Mouse (Mus musculus) heart, embryonic 14.5 days (tissue): ENCODE results near the gene Inpp4b. TPM values are rescaled to one million over a fixed set of nuclear protein-coding genes. Genes with fewer than 3 reads are reported as not detected.

ENCODE experiments used
- ATAC-seq: fragments of 200-750 bp; cut with Nextera tagmentation; 2 replicates; pipeline ENCODE4 v1.8.0; 2017; ENCODE audit warnings: low read depth, moderate TSS enrichment; ENCODE audit not compliant: insufficient number of reproducible peaks, insufficient read depth, low FRiP score
- H3K27ac ChIP-seq, 2 experiments: fragments of 200-500 bp in 1 of 2; fragments of 300-500 bp in 1 of 2; sonication (generic) in 1 of 2; replicated peaks in 1 of 2; 2 replicates each; pipeline ENCODE4 v1.5.1; 2012 to 2014; ENCODE audit warnings: low read depth in 2 of 2, low read length in 2 of 2, control low read depth in 1 of 2, mild to moderate bottlenecking in 1 of 2, mixed read lengths in 1 of 2; ENCODE audit not compliant: control insufficient read depth in 1 of 2, insufficient read depth in 1 of 2
- H3K27me3 ChIP-seq: fragments of 300-500 bp; sonication (generic); 2 replicates; pipeline ENCODE4 v1.6.1; 2014; ENCODE audit warnings: mild to moderate bottlenecking, low read length, control low read depth; ENCODE audit not compliant: control insufficient read depth, insufficient read depth
- H3K36me3 ChIP-seq: fragments of 300-500 bp; sonication (generic); 2 replicates; pipeline ENCODE4 v1.6.1; 2014; ENCODE audit warnings: mild to moderate bottlenecking, control low read depth, low read length, mixed read lengths; ENCODE audit not compliant: control insufficient read depth, insufficient read depth
- H3K4me1 ChIP-seq, 2 experiments: fragments of 200-500 bp in 1 of 2; fragments of 300-500 bp in 1 of 2; sonication (generic) in 1 of 2; 2 replicates each; pipeline ENCODE4 v1.6.1; 2012 to 2014; ENCODE audit warnings: low read length in 2 of 2, control low read depth in 1 of 2, mixed read lengths in 1 of 2; ENCODE audit not compliant: control insufficient read depth in 2 of 2, insufficient read depth in 2 of 2
- H3K4me2 ChIP-seq: fragments of 300-500 bp; sonication (generic); 2 replicates; pipeline ENCODE4 v1.6.1; 2014; ENCODE audit warnings: mild to moderate bottlenecking, low read length
- H3K4me3 ChIP-seq, 2 experiments: fragments of 200-500 bp in 1 of 2; fragments of 300-500 bp in 1 of 2; sonication (generic) in 1 of 2; 2 replicates each; pipeline ENCODE4 v1.5.1; 2012 to 2014; ENCODE audit warnings: low read length in 2 of 2, mild to moderate bottlenecking in 2 of 2, control low read depth in 1 of 2, low read depth in 1 of 2, moderate library complexity in 1 of 2; ENCODE audit not compliant: control insufficient read depth in 1 of 2, insufficient read depth in 1 of 2
- H3K9ac ChIP-seq: fragments of 300-500 bp; sonication (generic); 2 replicates; pipeline ENCODE4 v1.6.1; 2014; ENCODE audit warnings: mild to moderate bottlenecking, low read length
- H3K9me3 ChIP-seq: fragments of 300-500 bp; sonication (generic); 2 replicates; pipeline ENCODE4 v1.6.1; 2016; ENCODE audit warnings: low read length, control low read depth; ENCODE audit not compliant: control insufficient read depth
- WGBS: fragments of 180-500 bp; shearing (Covaris S2); extraction: QIAGEN DNeasy Blood & Tissue Kit; methylation state at CpG from one replicate; pipeline ENCODE4 v1.1.7; 2014; 5-methylcytosine and 5-hydroxymethylcytosine counted together
- polyA plus RNA-seq: library from polyadenylated mRNA; unstranded; fragments of >200 nt; fragmentation: Nextera tagmentation; extraction: Ambion mirVana; gene quantifications from 2 replicates; pipeline ENCODE4 v1.2.1, GENCODE M21; 2014

The Inpp4b gene
- polyA plus RNA-seq, 1 experiment from 2014 or later, result 15.7 TPM

DNA sequence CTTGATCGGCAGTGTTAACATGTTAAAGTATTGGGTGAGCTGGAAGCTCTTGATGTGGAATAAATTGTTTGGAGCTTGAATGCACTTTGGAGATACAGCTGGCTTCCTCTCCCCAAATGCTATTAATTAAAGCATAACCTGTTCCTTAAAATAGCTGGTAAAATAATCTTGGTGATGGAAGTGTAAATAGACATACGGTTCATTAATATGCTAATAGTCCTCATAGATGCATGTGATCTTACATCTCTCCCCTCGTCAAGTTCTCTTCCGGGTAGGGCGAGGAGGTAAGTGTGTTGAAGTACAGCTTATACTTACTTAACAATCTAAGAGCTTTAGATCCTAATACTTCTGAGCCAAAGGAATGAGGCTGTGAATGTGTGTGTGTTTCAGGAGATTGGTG is 430.5 kb downstream of the Inpp4b start:
- no peak for ATAC-seq
- Histone ChIP-seq H3K9ac (no peak overlapping the region), H3K27me3 (no peaks in the 10 kb centered on the region), H3K36me3 (no peaks in the 10 kb centered on the region), H3K4me2 (no peak overlapping the region), H3K4me3 (no peak overlapping the region), H3K9me3 (no peaks in the 10 kb centered on the region), H3K27ac (no peak overlapping the region), H3K4me1 (0 out of 4 replicates have a peak, but pooled peaks cover 0 to 4% of the 10 kb centered on the region in 2 experiments)
- whole genome bisulfite sequencing, result 89% methylated on average over 5 of the region's 5 CpGs

DNA sequence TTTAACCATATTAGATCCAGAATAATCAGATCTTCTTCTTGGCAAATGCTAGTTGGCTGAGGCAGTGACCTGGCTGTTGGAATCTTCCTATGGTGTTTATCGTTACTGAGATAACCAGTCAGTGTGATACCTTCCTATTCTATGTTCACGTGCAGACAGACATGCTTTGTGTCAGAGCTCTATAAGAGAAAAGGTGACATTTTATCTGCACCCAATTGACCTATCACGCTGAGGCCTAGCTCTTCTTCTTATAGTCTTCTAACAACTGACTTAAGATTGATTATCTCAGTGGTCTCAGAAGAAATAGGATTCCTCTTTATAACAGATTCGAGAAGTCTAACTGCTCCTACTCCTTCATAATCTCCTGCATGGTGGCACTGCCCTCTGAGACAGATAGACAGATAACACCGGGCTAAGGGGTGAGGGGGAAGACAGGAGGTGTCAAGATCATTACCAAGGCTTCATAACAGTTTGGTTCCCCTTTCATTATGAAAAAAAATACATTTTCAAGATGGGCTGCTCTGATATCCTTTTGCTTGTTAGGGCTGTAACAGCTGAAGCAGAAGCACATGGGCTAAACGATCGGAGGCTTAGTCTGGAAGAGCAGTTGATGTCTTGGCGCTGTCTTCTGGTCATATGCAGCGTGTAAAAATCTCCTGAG is 431.1 kb downstream of the Inpp4b start:
- H3K4me2 ChIP-seq, result no peak overlapping the region
- H3K27ac ChIP-seq, result no peak overlapping the region
- no peak overlapping the region for H3K9ac ChIP-seq
- H3K9me3 ChIP-seq, result no peaks in the 10 kb centered on the region
- no peak for ATAC-seq
- 0 out of 4 replicates have a peak, but pooled peaks cover 0 to 2% of the 10 kb centered on the region in 2 experiments for H3K4me1 ChIP-seq
- H3K36me3 ChIP-seq, result no peaks in the 10 kb centered on the region
- no peak overlapping the region for H3K4me3 ChIP-seq
- no peaks in the 10 kb centered on the region for H3K27me3 ChIP-seq
- WGBS, result 68% methylated on average over 9 of the region's 9 CpGs

DNA sequence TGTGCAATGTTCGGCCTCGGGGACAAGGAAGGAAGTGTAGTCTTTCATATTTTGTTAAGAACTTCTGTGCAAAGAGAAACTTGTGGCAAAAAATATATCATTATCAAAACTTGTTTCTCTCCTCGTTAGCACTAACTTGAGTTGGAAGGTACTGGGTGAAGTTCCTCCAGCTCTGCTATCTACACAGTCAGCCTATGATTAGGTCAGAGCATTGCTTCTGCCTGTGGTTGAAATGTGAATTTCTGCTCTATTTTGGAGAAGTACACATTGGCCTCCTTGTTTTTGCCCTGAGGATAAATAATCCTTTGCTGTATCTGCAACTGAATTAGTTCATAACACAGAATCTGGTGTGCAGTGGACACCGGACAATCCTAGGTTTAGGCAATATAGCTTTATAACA is 431.7 kb downstream of the Inpp4b start:
- 84% methylated on average over 4 of the region's 4 CpGs for WGBS
- ATAC-seq, result no peak
- H3K9me3 ChIP-seq, result no peaks in the 10 kb centered on the region
- no peaks in the 10 kb centered on the region for H3K36me3 ChIP-seq
- H3K27me3 ChIP-seq, result no peaks in the 10 kb centered on the region
- H3K4me3 ChIP-seq, result no peak overlapping the region
- no peaks in the 10 kb centered on the region for H3K4me1 ChIP-seq
- H3K9ac ChIP-seq, result no peak overlapping the region
- no peak overlapping the region for H3K27ac ChIP-seq
- no peak overlapping the region for H3K4me2 ChIP-seq

DNA sequence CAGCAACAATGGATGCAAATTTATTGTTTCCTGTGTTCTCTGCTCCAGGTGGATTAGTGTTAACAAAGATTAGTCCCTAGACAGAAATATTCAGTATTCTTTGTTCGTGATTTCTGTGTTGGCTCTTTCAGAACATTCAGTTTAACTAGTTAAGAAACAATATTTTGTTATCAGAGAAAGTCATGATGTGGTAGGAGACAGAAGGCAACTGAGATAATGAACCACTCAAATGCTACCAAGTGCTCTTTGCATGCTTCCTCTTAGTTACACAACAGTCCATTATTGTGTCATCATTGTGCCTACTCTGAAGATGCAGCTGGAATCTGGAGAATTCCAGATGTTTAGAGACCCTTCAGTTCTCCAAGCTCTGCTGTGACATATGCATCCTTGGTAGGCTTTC is 432.1 kb downstream of the Inpp4b start:
- 63% methylated on average over 1 of the region's 1 CpGs for WGBS
- Histone ChIP-seq H3K27me3 (no peaks in the 10 kb centered on the region), H3K4me1 (no peaks in the 10 kb centered on the region), H3K27ac (no peak overlapping the region), H3K4me2 (no peak overlapping the region), H3K36me3 (no peaks in the 10 kb centered on the region), H3K9ac (no peak overlapping the region), H3K9me3 (no peaks in the 10 kb centered on the region), H3K4me3 (no peak overlapping the region)
- ATAC-seq, result no peak

DNA sequence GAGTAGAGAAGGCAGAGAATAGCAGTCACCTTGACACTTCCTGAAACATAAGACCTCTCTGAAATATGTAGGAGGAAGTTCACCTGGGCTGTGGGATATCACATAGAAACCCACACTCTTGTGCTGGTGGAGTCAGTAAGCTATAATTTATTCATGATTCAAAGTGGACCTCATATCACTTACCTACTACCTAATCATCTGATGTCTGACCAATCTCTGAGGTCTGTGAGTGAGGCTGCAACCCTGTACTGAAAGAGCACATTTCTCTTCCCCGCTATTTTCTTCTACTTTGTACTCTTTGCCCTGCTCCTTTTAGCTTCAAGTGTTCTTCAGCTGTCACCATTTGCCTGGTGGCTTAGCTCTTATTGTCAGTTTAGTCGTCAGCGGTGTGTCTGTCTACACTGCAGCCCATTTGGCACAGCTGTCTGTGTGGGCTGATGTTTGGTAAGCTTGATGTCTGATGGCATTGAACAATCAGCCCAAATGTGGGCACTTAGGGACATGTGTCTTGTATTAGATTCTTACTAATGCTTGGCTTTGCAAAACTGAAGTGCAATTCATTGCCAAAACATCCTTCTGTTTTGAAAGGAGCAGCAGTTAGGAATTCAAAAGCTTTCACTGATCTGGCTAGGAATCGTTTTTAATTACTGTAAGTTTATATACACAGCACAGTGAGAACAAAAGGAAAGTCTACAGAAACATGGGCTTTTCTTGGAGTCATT is 434.3 kb downstream of the Inpp4b start:
- Histone ChIP-seq H3K4me1 (no peaks in the 10 kb centered on the region), H3K36me3 (no peaks in the 10 kb centered on the region), H3K9ac (no peak overlapping the region), H3K27ac (no peak overlapping the region), H3K9me3 (no peaks in the 10 kb centered on the region), H3K4me3 (no peak overlapping the region), H3K27me3 (no peaks in the 10 kb centered on the region), H3K4me2 (no peak overlapping the region)
- ATAC-seq, result no peak
- 54% methylated on average over 4 of the region's 4 CpGs for WGBS

DNA sequence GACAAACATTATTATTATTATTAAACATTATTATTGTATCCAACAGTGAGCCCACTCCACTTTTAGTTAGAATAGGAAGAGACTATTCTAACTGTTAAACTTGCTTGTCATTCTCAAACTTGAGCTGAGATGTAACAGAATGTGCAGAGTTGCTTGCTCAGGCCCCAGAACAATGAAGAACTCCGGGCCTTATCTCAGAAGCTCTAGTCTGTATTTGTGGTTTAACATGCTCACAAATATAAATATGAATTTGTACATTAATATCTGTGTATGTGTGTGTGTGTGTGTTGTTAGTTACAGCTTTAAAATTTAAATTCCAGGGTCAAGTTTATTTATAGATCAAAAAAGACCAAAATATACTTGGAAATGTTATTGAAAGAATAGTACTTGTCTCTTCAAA is 435.3 kb downstream of the Inpp4b start:
- Histone ChIP-seq H3K36me3 (no peaks in the 10 kb centered on the region), H3K4me1 (no peaks in the 10 kb centered on the region), H3K4me2 (no peak overlapping the region), H3K4me3 (no peak overlapping the region), H3K27me3 (no peaks in the 10 kb centered on the region), H3K9me3 (no peaks in the 10 kb centered on the region), H3K27ac (no peak overlapping the region), H3K9ac (no peak overlapping the region)
- no peak for ATAC-seq
- 48% methylated on average over 1 of the region's 1 CpGs for WGBS

DNA sequence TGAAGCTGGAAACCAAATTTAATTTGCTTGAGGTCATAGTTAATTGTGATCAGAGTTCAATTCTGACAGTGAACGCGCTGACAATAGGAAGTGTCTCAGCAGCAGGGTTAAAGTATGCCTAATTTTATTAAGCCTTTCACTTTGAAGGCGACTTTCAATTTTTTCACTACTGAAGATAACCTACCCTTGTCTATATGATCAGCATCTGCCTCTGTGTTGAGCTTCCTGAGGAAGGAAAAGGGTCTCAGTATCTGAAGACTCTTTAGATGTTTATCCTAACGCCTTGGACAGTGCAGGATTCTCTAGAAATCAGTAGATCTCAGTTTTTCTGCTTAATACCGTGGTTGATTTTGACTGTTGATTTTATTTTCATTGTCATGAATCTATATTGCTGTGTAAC is 437.1 kb downstream of the Inpp4b start:
- ATAC-seq, result no peak
- 0 out of 4 replicates have a peak, but pooled peaks cover 0 to 3% of the 10 kb centered on the region in 2 experiments for H3K4me1 ChIP-seq
- H3K4me2 ChIP-seq, result no peak overlapping the region
- no peaks in the 10 kb centered on the region for H3K36me3 ChIP-seq
- no peaks in the 10 kb centered on the region for H3K9me3 ChIP-seq
- H3K9ac ChIP-seq, result no peak overlapping the region
- H3K27me3 ChIP-seq, result no peaks in the 10 kb centered on the region
- no peak overlapping the region for H3K4me3 ChIP-seq
- H3K27ac ChIP-seq, result no peak overlapping the region
- WGBS, result 84% methylated on average over 5 of the region's 5 CpGs
